Comparison of ENCODE assay signal across 8 mouse cellular contexts in genomic region chr4:47598216-47598615, GRCm38 (mm10).
DNase-seq lines count a peak whose midpoint lies in the region; ATAC-seq and TF ChIP-seq lines count a peak whose summit lies in the region.

No protein-coding gene starts in this region.

- TF ChIP-seq CTCF in left cerebral cortex, adult 2 months (IDR thresholded peaks at IDR 0.05) = peak; percentile 66

- no peak overlapping the region for H3K27ac ChIP-seq in left cerebral cortex, adult 2 months

- intact Hi-C loops in left cerebral cortex, adult 2 months (cut with DNase I) = no loop called here

- H3K4me3 ChIP-seq in left cerebral cortex, adult 2 months = no peak overlapping the region

- no peak for ATAC-seq in activated CD4-positive, CD25-positive, alpha-beta regulatory T cell, adult 4 months

- DNase-seq in cerebellum, adult 11-12 months = peak; percentile 43
- no peak for DNase-seq in cerebellum, adult 11 months
- peak in 1 of 2 experiments; percentile 44 for DNase-seq in left cerebral cortex, adult 2 months (ENCODE audit: extremely low spot score in 1 of 2, low spot score in 2 of 2)
- no peak for DNase-seq in left cerebral cortex, adult 8-10 months (ENCODE audit: low spot score in 2 of 2)
- peak; percentile 21 for DNase-seq in ES-CJ7 (ENCODE audit: low read depth, low spot score)
- peak; percentile 31 for DNase-seq in embryo, embryonic 10.5 days (ENCODE audit: low spot score)
- no peak for DNase-seq in natural killer cell, adult 2 months (ENCODE audit: low spot score in 2 of 2)

Comparison
In these comparisons a context has a peak if more than half of its experiments do, and no peak if none do; other contexts are left out.
1. DNase-seq: peak in cerebellum, adult 11-12 months (single experiment), ES-CJ7 (single experiment) and embryo, embryonic 10.5 days (single experiment); none in cerebellum, adult 11 months (single experiment), left cerebral cortex, adult 8-10 months (0 of 2) and natural killer cell, adult 2 months (0 of 2).